Mouse (Mus musculus) erythroblast, embryonic 14.5 days (primary cell): ENCODE data around the gene Trpm3.

Experiments
- GATA1 ChIP-seq: IDR thresholded peaks from 2 replicates; pipeline ENCODE4 v1.6.1; 2012; ENCODE audit warnings: low read length, inconsistent platforms, mixed read lengths
- TAL1 ChIP-seq: IDR thresholded peaks from 3 replicates; pipeline ENCODE4 v1.6.1; 2012; ENCODE audit warnings: low read length, inconsistent platforms, mixed read lengths

DNA sequence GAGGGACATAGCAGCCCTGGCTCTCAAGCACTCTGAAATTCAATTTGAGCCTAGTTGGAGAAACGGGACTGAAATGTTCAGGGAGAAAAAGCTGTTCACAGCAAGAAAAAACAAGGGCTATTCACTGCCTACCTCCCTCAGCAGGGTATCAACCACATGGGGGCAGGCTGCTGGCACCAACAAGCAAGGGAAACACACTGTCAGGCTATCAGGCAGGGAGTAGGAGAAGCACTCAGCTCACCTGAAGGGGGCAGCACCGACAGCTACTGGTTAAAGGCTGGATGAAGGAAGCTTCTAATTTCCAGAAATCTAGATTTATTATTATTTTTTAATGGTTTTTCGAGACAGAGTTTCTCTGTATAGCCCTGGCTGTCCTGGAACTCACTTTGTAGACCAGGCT lies 876.7 kb downstream of the Trpm3 start:
- TF ChIP-seq TAL1 (no peak), GATA1 (no peak)
